Comparison of ENCODE assay signal across 8 mouse cellular contexts in the genomic region with DNA sequence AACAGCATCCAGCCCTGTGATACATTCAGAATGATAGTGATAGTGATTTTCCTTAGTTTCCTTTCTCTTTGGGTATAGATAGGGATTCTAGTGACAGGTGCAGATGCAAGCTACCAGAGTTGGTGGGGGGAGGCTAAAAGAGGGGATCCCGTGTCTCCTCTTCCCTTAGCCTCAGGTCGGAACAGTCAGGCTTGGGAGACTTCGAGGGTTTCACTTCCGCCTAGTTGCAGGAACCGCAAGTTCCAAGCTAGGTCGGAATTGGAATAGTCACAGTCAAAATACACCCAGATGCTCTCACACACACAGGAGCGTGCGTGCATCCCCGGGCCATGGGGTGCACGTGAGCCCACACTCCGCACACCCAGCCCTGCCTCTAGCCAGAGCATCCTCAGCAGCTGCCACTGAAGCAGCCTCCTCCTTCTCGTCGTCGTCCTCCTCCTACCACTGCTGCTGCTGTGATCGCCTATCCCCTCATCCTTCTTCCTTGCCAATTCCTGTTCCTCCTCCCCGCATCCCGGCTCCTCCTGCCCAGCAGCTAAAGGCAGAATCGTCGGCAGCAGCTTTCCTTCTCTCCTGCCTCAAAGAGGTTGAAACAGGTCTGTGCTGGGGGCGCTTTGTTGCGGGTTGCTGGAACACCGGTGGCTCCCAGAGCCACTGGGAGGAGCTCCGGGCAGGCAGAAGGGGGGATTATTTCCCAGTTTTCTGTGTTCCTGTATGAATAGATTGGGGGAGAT. TPM values are rescaled to one million over a fixed set of nuclear protein-coding genes. Genes with fewer than 3 reads are reported as not detected.
A peak's percentile ranks its signal among the peaks of the same experiment; 100 is the strongest.
DNase-seq lines count a peak whose midpoint lies in the region; ATAC-seq and TF ChIP-seq lines count a peak whose summit lies in the region.

A gene (plus strand): TSS at position 424 of the 734 bp plus-strand sequence.

- H3K4me1 ChIP-seq in forebrain, postnatal 0 days (ENCODE audit: insufficient read depth): no peaks in the 10 kb centered on the region

- peak within 1 kb of the TSS; percentile 52 for H3K4me2 ChIP-seq in forebrain, postnatal 0 days (ENCODE audit: low read depth)
- peak within 1 kb of the TSS; percentile 62 for H3K4me2 ChIP-seq in myocyte (ENCODE audit: low read depth)

- peak; percentile 91 for ATAC-seq in forebrain, postnatal 0 days

- no peak within 1 kb of the TSS for H3ac ChIP-seq in myocyte (ENCODE audit: control insufficient read depth, insufficient read length)

- H3K27ac ChIP-seq in forebrain, postnatal 0 days (ENCODE audit: low read depth, low read length): peak within 1 kb of the TSS; percentile 92

- no peaks in the 10 kb centered on the region for H3K9me3 ChIP-seq in forebrain, postnatal 0 days (ENCODE audit: low read length)

- no peaks in the 10 kb centered on the region for H3K27me3 ChIP-seq in forebrain, postnatal 0 days (ENCODE audit: insufficient read depth, low read length)
- no peaks in the 10 kb centered on the region for H3K27me3 ChIP-seq in myocyte (ENCODE audit: control insufficient read depth, insufficient read depth, insufficient read length)

- no peaks in the 10 kb centered on the region for H3K36me3 ChIP-seq in forebrain, postnatal 0 days (ENCODE audit: insufficient read depth)
- H3K36me3 ChIP-seq in myocyte (ENCODE audit: control insufficient read depth, insufficient read depth): no peaks in the 10 kb centered on the region

- no peak for TF ChIP-seq POLR2A in myocyte (IDR thresholded peaks at IDR 0.05; ENCODE audit: insufficient read length, low read depth)

- H3K4me3 ChIP-seq in forebrain, postnatal 0 days (ENCODE audit: low read depth, low read length): peak within 1 kb of the TSS; percentile 46
- peak within 1 kb of the TSS; percentile 25 for H3K4me3 ChIP-seq in myocyte

- peak within 1 kb of the TSS; percentile 70 for H3K9ac ChIP-seq in forebrain, postnatal 0 days

- peak; percentile 1 for DNase-seq in kidney, postnatal 4 days
- DNase-seq in kidney, adult 9 months: no peak
- DNase-seq in cerebellum, adult 11 months: peak; percentile 7
- peak; percentile 67 for DNase-seq in forebrain, postnatal 0 days
- peak; percentile 25 to 30 for DNase-seq in layer of hippocampus, postnatal 25 days (ENCODE audit: extremely low spot score in 1 of 2, low spot score in 1 of 2)
- no peak for DNase-seq in thymus, adult 18-20 months
- DNase-seq in urinary bladder, postnatal 10 days (ENCODE audit: low spot score): no peak

- TF ChIP-seq CTCF in forebrain, postnatal 0 days (IDR thresholded peaks at IDR 0.05; ENCODE audit: low read depth): no peak

- no peaks in the 10 kb centered on the region for H3K79me2 ChIP-seq in myocyte (ENCODE audit: control insufficient read depth, insufficient read depth)

- 31% methylated on average over 23 of the region's 23 CpGs for WGBS in forebrain, postnatal 0 days

TF ChIP-seq in myocyte, 11 proteins besides CTCF, POLR2A, EP300 and RAD21:
- TF ChIP-seq USF1 (IDR thresholded peaks at IDR 0.05; ENCODE audit: low read depth) (no peak), MYOG (IDR thresholded peaks at IDR 0.05; ENCODE audit: control insufficient read depth in 1 of 3, insufficient read depth in 1 of 3, insufficient read length in 2 of 3, low read depth in 2 of 3) (no peak), POLR2AphosphoS2 (IDR thresholded peaks at IDR 0.05; ENCODE audit: insufficient read length, low read depth) (no peak), TCF3 (IDR thresholded peaks at IDR 0.05; ENCODE audit: insufficient read length, low read depth) (no peak), MAX (IDR thresholded peaks at IDR 0.05; ENCODE audit: low read depth) (no peak), SRF (IDR thresholded peaks at IDR 0.05; ENCODE audit: control insufficient read depth, insufficient read length, low read depth) (no peak), MYOD1 (IDR thresholded peaks at IDR 0.05; ENCODE audit: control insufficient read depth in 1 of 3, insufficient read length in 2 of 3, low read depth in 2 of 3) (peak in 2 of 3 experiments; percentile 19 to 52), TCF12 (IDR thresholded peaks at IDR 0.05; ENCODE audit: insufficient read depth, poor library complexity, severe bottlenecking) (no peak)
TF ChIP-seq in myocyte: peak in this region for 1.

RNA-seq across cellular contexts. Expression of the gene that starts here (rescaled TPM):
- 205 and 262 TPM in 2 replicates for total RNA-seq in forebrain, postnatal 0 days (2014; rRNA removed)
- 123 and 185 TPM in 2 replicates for polyA plus RNA-seq in forebrain, postnatal 0 days (2015; fragmentation: Nextera tagmentation; extraction: Ambion mirVana)
- 100 to 1,000 TPM; 134 to 137 TPM for total RNA-seq in layer of hippocampus, postnatal 25 days (2021)
- 0.55 TPM for polyA plus RNA-seq in myocyte (2012; fragmentation: generic; extraction: Trizol)

Comparison
In these comparisons a context has a peak if more than half of its experiments do, and no peak if none do; other contexts are left out.
1. RNA of the gene that starts here (polyA plus RNA-seq): 123 to 185 TPM in forebrain, postnatal 0 days; 0.55 TPM in myocyte (single experiment); every median in the first group is over 10 times any median in the second.
2. DNase-seq: peak in kidney, postnatal 4 days (2 of 2), cerebellum, adult 11 months (single experiment), forebrain, postnatal 0 days (single experiment) and layer of hippocampus, postnatal 25 days (2 of 2); none in kidney, adult 9 months (single experiment), thymus, adult 18-20 months (0 of 2) and urinary bladder, postnatal 10 days (single experiment).